Comparison of ENCODE assay signal across 8 mouse cellular contexts in genomic region chr3:149088621-149089128, GRCm38 (mm10).
DNase-seq lines count a peak whose midpoint lies in the region; ATAC-seq and TF ChIP-seq lines count a peak whose summit lies in the region.

No protein-coding gene starts in this region.

- ATAC-seq in embryonic facial prominence, embryonic 15.5 days (ENCODE audit: insufficient number of reproducible peaks, low FRiP score, low TSS enrichment, low read depth), result peak; percentile 75
- ATAC-seq in hindbrain, postnatal 0 days, result peak; percentile 58

- no peaks in the 10 kb centered on the region for H3K9me3 ChIP-seq in embryonic facial prominence, embryonic 15.5 days (replicated peaks)
- H3K9me3 ChIP-seq in hindbrain, postnatal 0 days (ENCODE audit: low read length), result no peaks in the 10 kb centered on the region
- peaks cover 7% of the 10 kb centered on the region; the same call in 1 of the 2 replicates for H3K9me3 ChIP-seq in megakaryocyte, embryonic 14.5 days

- H3K4me1 ChIP-seq in embryonic facial prominence, embryonic 15.5 days, result peaks cover 60% of the 10 kb centered on the region
- no peaks in the 10 kb centered on the region for H3K4me1 ChIP-seq in hindbrain, postnatal 0 days (ENCODE audit: insufficient read depth, low read length)
- H3K4me1 ChIP-seq in megakaryocyte, embryonic 14.5 days, result no peaks in the 10 kb centered on the region
- peaks cover 6% of the 10 kb centered on the region for H3K4me1 ChIP-seq in thymus, adult 2 months (replicated peaks; ENCODE audit: control insufficient read depth, insufficient read depth, low read length)

- H3K36me3 ChIP-seq in embryonic facial prominence, embryonic 15.5 days, result no peaks in the 10 kb centered on the region
- H3K36me3 ChIP-seq in hindbrain, postnatal 0 days (ENCODE audit: insufficient read depth, low read length), result no peaks in the 10 kb centered on the region
- no peaks in the 10 kb centered on the region for H3K36me3 ChIP-seq in megakaryocyte, embryonic 14.5 days (replicated peaks; ENCODE audit: low read length)
- H3K36me3 ChIP-seq in thymus, adult 2 months (ENCODE audit: control insufficient read depth, insufficient read depth, low read length), result no peaks in the 10 kb centered on the region

- no peak for TF ChIP-seq CTCF in hindbrain, postnatal 0 days (IDR thresholded peaks at IDR 0.05; ENCODE audit: low read depth)
- TF ChIP-seq CTCF in thymus, adult 2 months (IDR thresholded peaks at IDR 0.05; ENCODE audit: borderline replicate concordance, control insufficient read depth, extremely low read depth, insufficient read depth, low read length, poor library complexity), result no peak

- H3K9ac ChIP-seq in embryonic facial prominence, embryonic 15.5 days, result peak overlapping the region; percentile 28
- no peak overlapping the region for H3K9ac ChIP-seq in hindbrain, postnatal 0 days (replicated peaks; ENCODE audit: low read length)

- peak overlapping the region; percentile 31 for H3K4me3 ChIP-seq in embryonic facial prominence, embryonic 15.5 days (replicated peaks)
- H3K4me3 ChIP-seq in hindbrain, postnatal 0 days (ENCODE audit: low read length), result peak overlapping the region; percentile 29
- H3K4me3 ChIP-seq in megakaryocyte, embryonic 14.5 days (replicated peaks), result peak overlapping the region; percentile 46
- no peak overlapping the region for H3K4me3 ChIP-seq in thymus, adult 2 months (ENCODE audit: control insufficient read depth, insufficient read depth, low read length)

- peak; percentile 89 for DNase-seq in heart, adult 11 months
- no peak for DNase-seq in heart, adult 8-10 months (ENCODE audit: low spot score)
- peak; percentile 31 for DNase-seq in hindbrain, postnatal 0 days (ENCODE audit: low spot score)
- no peak for DNase-seq in thymus, adult 2 months
- DNase-seq in frontal cortex, postnatal 14 days (ENCODE audit: low spot score in 2 of 2), result no peak
- no peak for DNase-seq in adrenal gland, postnatal 4 days (ENCODE audit: low spot score in 2 of 2)

- WGBS in embryonic facial prominence, embryonic 15.5 days, result 5% methylated on average over 16 of the region's 16 CpGs
- WGBS in hindbrain, postnatal 0 days, result 5% methylated on average over 16 of the region's 16 CpGs
- WGBS in thymus, adult 2 months, result 9% methylated on average over 16 of the region's 16 CpGs

- no peak overlapping the region for H3K27ac ChIP-seq in embryonic facial prominence, embryonic 15.5 days (replicated peaks)
- no peak overlapping the region for H3K27ac ChIP-seq in hindbrain, postnatal 0 days
- H3K27ac ChIP-seq in thymus, adult 2 months (ENCODE audit: control insufficient read depth, insufficient read depth, low read length), result no peak overlapping the region

- TF ChIP-seq POLR2A in thymus, adult 2 months (IDR thresholded peaks at IDR 0.05; ENCODE audit: control insufficient read depth, extremely low read depth, insufficient read depth, low read length, poor library complexity), result no peak

- no peaks in the 10 kb centered on the region for H3K27me3 ChIP-seq in embryonic facial prominence, embryonic 15.5 days
- H3K27me3 ChIP-seq in hindbrain, postnatal 0 days (ENCODE audit: insufficient read depth, low read length), result no peaks in the 10 kb centered on the region
- H3K27me3 ChIP-seq in megakaryocyte, embryonic 14.5 days (replicated peaks), result no peaks in the 10 kb centered on the region
- H3K27me3 ChIP-seq in thymus, adult 2 months (ENCODE audit: control insufficient read depth, insufficient read depth, low read length), result no peaks in the 10 kb centered on the region

- H3K4me2 ChIP-seq in embryonic facial prominence, embryonic 15.5 days (replicated peaks), result peak overlapping the region; percentile 60
- peak overlapping the region; percentile 59 for H3K4me2 ChIP-seq in hindbrain, postnatal 0 days (ENCODE audit: low read depth, low read length)

Comparison
In these comparisons a context has a peak if more than half of its experiments do, and no peak if none do; other contexts are left out.
1. DNase-seq: peak in heart, adult 11 months (single experiment) and hindbrain, postnatal 0 days (single experiment); none in heart, adult 8-10 months (single experiment), thymus, adult 2 months (single experiment), frontal cortex, postnatal 14 days (0 of 2) and adrenal gland, postnatal 4 days (0 of 2).